Mouse (Mus musculus) Patski (cell line): ENCODE measurements at regions not wholly inside any gene's neighbourhood (a gene's known extent, or its start where the extent isn't known, plus 50 kb on each side); places are given as distances from the start of the nearest gene placed in this dataset.
"Not testable (repeated sequence)": the region's sequence is repeated elsewhere in the genome, so short reads cannot be mapped to it uniquely, and the experiment has no call there.

Experiments
- ATAC-seq: fragments of 100-300 bp; one replicate; pipeline ENCODE4 v1.8.0; 2021
- CTCF ChIA-PET: fragments of 350-600 bp; sonication (Branson Sonifier 250); formaldehyde crosslinking; loops from one replicate; lab custom pipeline; 2022; ENCODE audit warnings: inconsistent platforms; lab: Charles Lee
- POLR2A ChIA-PET: fragments of 350-600 bp; sonication (Branson Sonifier 250); formaldehyde crosslinking; loops from one replicate; lab custom pipeline; 2022; ENCODE audit warnings: antibody characterized with exemption, inconsistent platforms; lab: Charles Lee
- DNase-seq: peaks from one replicate; pipeline ENCODE4 v3.0.0-alpha.2; 2011; ENCODE audit warnings: low read depth, low spot score
- H3K27me3 ChIP-seq: fragments of 371-371 bp; one replicate; pipeline ENCODE4 v1.5.1; 2021
- CTCF ChIP-seq: fragments of 100-300 bp; IDR thresholded peaks from one replicate; pipeline ENCODE4 v1.5.1; 2021
- in situ Hi-C: fragments of 300-500 bp; cut with MboI; formaldehyde crosslinking; loops from 3 replicates; pipeline ENCODE4 v1.11.1; 2018; ENCODE audit warnings: low pct_unique_long_range_greater_than_20kb, mixed read lengths

DNA sequence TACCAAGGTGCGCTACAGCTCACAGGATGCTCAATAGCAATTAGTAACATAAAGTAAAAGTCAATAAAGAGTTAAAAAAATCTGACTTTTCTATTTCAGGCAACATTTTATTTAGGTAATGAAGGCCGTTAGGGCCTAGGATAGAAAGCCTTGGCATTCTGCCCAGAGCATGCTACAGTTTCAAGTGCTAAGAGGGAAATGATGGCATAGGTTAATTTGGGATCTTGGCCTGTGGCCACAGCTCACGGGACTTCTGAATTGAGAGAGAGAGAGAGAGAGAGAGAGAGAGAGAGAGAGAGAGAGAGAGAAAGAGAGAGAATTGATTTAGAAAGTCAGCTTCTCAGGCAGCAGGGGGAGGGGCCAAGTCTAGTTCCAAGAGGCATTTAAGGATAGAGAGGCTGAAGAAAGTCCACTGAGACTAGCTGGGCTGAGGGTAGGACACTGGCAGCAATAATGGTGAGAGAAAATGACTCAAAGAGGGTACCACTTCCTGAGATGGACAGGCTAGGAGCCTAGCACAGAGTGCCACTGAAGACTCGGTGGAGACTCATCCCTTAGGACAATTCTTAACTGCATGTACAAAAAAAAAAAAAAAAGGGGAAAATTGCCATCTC is 52.6 kb upstream of the Klf14 start:
- in situ Hi-C loops, result no loop called here
- CTCF ChIA-PET, result interaction anchor here (0.5 to 2.2 kb wide), 4 partner anchors 21 to 965 kb away, joined by 3 to 14 read pairs (median 3); no protein-coding TSS in a partner anchor
- DNase-seq (peak; percentile 86), ATAC-seq (peak; percentile 35)
- H3K27me3 ChIP-seq, result no peaks in the 10 kb centered on the region
- POLR2A ChIA-PET, result interaction anchor here (1.3 kb wide), 1 partner anchor 10 kb away, joined by 6 read pairs; no protein-coding TSS in a partner anchor
- no peak for TF ChIP-seq CTCF

DNA sequence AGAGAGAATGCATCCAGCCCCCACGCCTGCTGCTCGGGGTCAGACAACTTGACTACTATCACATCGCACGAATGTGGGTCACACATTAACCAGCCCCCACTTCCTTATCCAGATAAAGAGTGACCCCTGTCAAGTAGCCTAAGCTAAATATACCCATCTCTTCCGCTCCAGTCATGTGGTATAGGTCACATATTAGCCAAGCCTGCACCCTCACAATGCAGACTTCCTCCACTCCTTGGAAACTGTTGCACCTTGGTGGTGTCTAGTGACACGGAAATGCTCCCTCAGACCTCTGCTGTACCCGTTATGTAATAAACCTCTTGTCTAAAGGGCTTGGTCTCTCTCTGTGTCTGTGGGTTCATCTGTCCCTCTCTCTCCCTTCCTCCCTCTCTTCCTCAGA is 57.7 kb upstream of the Klf14 start:
- in situ Hi-C loops, result no loop called here
- ATAC-seq (no peak), DNase-seq (no peak)
- no peaks in the 10 kb centered on the region for H3K27me3 ChIP-seq
- POLR2A ChIA-PET, result no interaction called here
- no peak for TF ChIP-seq CTCF
- CTCF ChIA-PET, result interaction anchor here (2.5 kb wide), 1 partner anchor 9 kb away, joined by 6 read pairs; no protein-coding TSS in a partner anchor

DNA sequence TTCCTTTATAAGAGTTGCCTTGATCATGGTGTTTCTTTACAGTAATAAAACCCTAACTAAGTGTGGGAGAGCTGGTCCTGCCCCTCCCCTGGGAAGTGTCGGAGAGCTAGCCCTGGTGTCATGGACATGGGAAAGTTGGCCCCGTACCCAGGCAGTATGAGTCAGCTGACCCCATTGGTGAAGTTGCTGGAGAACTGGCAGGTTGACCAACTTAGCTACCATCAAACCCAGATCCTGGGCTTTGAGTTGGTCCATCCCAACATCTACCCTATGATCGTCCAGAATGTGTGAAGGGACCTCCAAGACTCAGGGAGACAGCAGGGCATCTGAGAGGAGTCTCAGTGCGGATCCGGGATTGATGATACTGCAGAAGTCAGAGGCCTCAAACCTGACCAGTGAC is 62.9 kb upstream of the Klf14 start:
- DNase-seq (no peak), ATAC-seq (no peak)
- ChIA-PET CTCF (no interaction called here), POLR2A (interaction anchor here (1.1 kb wide), 1 partner anchor 10 kb away, joined by 6 read pairs; no protein-coding TSS in a partner anchor)
- no peak for TF ChIP-seq CTCF
- H3K27me3 ChIP-seq, result no peaks in the 10 kb centered on the region
- in situ Hi-C loops, result no loop called here

DNA sequence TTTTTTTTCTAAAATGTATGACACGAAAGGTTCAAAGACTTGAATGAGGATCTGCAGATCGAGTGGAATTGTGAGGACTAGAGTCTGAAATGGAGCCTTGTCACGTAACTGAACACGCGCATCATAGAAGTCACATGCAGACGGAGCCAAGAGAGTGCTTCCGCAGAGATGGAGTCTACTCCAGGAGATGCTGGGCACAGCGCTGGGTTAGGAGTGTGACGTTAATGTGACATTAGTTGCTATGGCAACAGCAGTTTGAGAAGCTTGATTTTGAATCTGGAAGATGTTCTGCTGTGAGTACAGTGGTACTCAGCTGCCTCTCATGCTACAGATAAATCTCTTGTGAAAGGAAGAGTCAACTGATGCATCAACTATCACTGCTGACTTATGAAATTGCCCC is 70.9 kb upstream of the Klf14 start:
- ATAC-seq (no peak), DNase-seq (no peak)
- no peaks in the 10 kb centered on the region for H3K27me3 ChIP-seq
- in situ Hi-C loops, result loop anchor here (10.0 kb wide), 1 partner anchor 625 kb away; the partner anchor contains the start of gene Klhdc10
- ChIA-PET POLR2A (no interaction called here), CTCF (interaction anchor here (2.0 kb wide), 1 partner anchor 48 kb away, joined by 7 read pairs; no protein-coding TSS in a partner anchor)
- TF ChIP-seq CTCF, result no peak

DNA sequence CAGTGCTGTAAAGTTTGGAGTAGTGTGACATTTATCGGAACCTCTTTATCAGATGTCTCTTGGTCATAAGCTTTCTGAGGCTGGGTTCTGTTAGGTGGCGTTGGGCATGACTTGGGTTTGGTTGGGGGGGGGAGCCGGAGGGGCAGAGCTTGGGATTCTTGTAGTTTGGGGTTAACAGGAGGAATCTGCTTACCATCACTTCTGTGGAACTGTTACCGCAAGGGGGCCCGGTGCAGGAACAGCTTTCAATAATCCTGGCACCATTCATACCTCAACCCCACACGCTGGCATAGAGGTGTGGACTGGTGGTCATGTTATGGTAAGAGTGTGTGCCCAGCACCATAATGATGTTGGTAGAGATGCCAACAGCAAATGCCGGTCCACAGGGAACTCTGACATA is 72.1 kb upstream of the Klf14 start:
- no peaks in the 10 kb centered on the region for H3K27me3 ChIP-seq
- DNase-seq (no peak), ATAC-seq (no peak)
- CTCF ChIA-PET, result interaction anchor here (0.9 to 2.5 kb wide), 3 partner anchors 19 to 495 kb away, joined by 5 to 14 read pairs (median 7); no protein-coding TSS in a partner anchor
- in situ Hi-C loops, result loop anchor here (10.0 kb wide), 1 partner anchor 626 kb away; the partner anchor contains the start of gene Klhdc10
- TF ChIP-seq CTCF, result no peak
- POLR2A ChIA-PET, result no interaction called here

DNA sequence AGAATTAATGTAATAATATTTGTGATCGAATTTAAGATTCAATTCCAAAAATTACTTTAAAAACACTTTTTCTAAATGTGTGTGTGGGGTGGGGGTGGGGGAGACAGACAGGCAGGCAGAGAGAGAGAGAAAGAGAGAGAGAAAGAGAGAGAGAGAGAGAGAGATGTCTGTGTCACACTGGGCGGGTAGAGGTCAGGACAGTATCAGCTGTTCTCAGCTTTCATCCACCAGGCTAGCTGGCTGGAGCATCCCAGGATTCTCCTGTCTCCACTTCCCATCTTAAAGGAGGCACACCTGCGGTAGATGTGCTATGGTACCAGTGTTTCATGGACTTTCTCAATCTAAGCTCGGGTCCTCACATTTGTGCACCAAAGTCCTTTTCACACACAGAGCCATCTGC is 73.3 kb upstream of the Klf14 start:
- in situ Hi-C loops, result loop anchor here (10.0 kb wide), 1 partner anchor 627 kb away; the partner anchor contains the start of gene Klhdc10
- H3K27me3 ChIP-seq, result no peaks in the 10 kb centered on the region
- no peak for ATAC-seq
- POLR2A ChIA-PET, result no interaction called here
- DNase-seq, result no peak
- CTCF ChIA-PET, result interaction anchor here (0.9 to 2.5 kb wide), 6 partner anchors 8 to 628 kb away, joined by 3 to 14 read pairs (median 6); no protein-coding TSS in a partner anchor
- no peak for TF ChIP-seq CTCF

DNA sequence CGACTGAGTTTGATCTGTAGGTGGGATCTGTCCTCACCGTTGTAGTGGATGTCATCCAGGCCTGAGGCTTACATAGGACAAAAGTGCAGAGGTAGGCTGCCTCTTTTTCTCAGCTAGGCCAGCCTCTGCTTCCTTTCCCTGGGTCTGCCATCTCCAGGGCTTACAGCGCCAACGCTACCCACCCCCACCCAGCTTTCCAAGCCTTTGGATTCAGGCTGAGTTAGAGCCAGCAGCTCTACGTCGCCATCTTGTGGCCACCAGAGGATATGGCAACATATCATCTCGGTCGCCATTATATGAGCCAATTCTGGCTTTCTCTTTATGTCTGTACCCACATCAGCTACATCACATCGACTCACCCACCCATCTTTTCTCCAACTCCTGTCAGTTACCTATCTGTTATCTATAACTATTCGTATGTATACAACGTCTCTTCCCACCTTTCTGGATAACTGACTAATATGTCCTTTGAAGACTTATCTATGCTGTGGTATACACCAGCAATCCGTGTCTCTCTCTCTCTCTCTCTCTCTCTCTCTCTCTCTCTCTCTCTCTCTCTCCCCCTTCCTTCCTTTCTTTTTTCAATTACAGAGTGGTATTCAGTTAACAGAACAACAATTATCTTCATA is 74.2 kb upstream of the Klf14 start:
- ChIA-PET CTCF (interaction anchor here (0.9 to 2.5 kb wide), 8 partner anchors 9 to 629 kb away, joined by 3 to 14 read pairs (median 6); no protein-coding TSS in a partner anchor), POLR2A (interaction anchor here (0.6 to 1.2 kb wide), 2 partner anchors 40 to 580 kb away, joined by 3 to 6 read pairs; no protein-coding TSS in a partner anchor)
- no peaks in the 10 kb centered on the region for H3K27me3 ChIP-seq
- peak; percentile 89 for TF ChIP-seq CTCF
- in situ Hi-C loops, result loop anchor here (10.0 kb wide), 1 partner anchor 628 kb away; the partner anchor contains the start of gene Klhdc10
- DNase-seq (peak; percentile 48), ATAC-seq (peak; percentile 52)

DNA sequence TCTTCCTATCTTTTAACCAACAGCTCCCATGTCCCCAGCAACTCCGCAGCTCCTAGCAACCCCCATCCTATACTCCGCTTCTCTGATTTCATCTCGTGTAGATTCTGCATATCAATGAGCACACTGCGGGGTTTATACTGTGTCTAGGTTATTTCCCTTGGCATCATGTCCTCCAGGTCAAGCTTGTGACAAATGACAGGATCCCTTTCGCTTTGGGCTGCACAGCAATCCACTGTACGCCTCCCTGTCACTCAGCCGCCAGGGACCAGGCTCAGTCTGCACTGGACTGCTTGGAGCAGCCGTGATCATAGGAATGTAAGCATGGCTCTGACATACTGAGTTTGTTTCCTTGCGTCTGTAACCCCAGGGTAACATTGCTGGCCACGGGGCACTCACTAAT is 75.9 kb upstream of the Klf14 start:
- ChIA-PET POLR2A (interaction anchor here (0.6 kb wide), 1 partner anchor 75 kb away, joined by 3 read pairs; no protein-coding TSS in a partner anchor), CTCF (interaction anchor here (0.9 kb wide), 1 partner anchor 40 kb away, joined by 3 read pairs; no protein-coding TSS in a partner anchor)
- no peak for DNase-seq
- ATAC-seq, result no peak
- H3K27me3 ChIP-seq, result no peaks in the 10 kb centered on the region
- TF ChIP-seq CTCF, result no peak
- in situ Hi-C loops, result loop anchor here (5.0 to 10.0 kb wide), 2 partner anchors 497 to 630 kb away; partner anchors contain the start of gene Klhdc10

DNA sequence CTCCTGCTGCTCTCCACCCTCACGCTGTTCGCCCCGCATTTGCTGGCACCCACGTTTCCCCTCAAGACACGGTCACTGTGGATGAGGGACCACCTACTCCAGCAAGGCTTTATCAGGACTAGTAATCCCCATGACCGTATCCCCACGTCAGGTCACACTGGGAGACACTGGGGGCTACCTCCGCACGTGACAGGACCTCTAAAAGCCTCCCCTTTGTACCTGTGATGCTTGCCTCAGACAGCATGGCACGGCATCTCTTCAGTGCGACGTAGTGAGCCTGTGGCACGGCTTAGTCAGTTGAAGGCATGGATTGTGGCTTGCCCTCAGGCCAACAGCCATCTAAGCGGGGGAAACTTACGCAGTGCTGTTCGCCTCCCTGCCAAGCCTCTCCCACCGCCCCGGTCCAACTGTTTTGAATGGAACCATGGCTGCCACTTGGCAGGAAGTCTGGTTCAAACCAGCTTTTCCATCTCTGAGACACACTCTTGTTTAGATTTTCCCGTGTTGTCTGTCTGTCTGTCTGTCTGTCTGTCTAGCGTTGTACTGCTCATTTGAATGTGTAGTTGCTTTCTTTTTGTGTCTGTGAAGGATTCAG is 79.0 kb upstream of the Klf14 start:
- in situ Hi-C loops, result loop anchor here (5.0 to 10.0 kb wide), 2 partner anchors 501 to 633 kb away; partner anchors contain the start of gene Klhdc10
- ATAC-seq (no peak), DNase-seq (no peak)
- ChIA-PET POLR2A (interaction anchor here (1.3 kb wide), 1 partner anchor 9 kb away, joined by 3 read pairs; no protein-coding TSS in a partner anchor), CTCF (interaction anchor here (1.2 kb wide), 1 partner anchor 55 kb away, joined by 3 read pairs; no protein-coding TSS in a partner anchor)
- no peaks in the 10 kb centered on the region for H3K27me3 ChIP-seq
- no peak for TF ChIP-seq CTCF

DNA sequence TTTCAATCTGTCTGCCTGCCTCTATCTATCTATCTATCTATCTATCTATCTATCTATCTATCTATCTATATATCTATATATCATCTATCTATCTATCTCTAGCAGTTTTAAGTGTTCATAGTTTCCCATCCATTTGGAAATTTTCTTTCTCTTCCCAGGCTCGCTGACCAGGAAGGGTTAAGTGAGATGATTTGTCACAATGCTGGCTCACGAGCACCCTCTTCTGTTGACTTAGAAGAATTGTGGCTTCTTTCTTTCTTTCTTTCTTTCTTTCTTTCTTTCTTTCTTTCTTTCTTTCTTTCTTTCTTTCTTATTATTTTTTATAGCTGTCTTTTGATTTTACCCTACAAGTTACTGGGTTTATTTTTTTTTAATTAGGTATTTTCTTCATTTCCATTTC is 79.6 kb upstream of the Klf14 start:
- H3K27me3 ChIP-seq, ATAC-seq, CTCF ChIA-PET, DNase-seq: not testable (repeated sequence)
- TF ChIP-seq CTCF, result peak; percentile 74
- in situ Hi-C loops, result loop anchor here (5.0 to 10.0 kb wide), 2 partner anchors 501 to 634 kb away; partner anchors contain the start of gene Klhdc10
- POLR2A ChIA-PET, result interaction anchor here (0.7 to 1.3 kb wide), 2 partner anchors 8 to 647 kb away, joined by 3 read pairs; no protein-coding TSS in a partner anchor
